Mouse (Mus musculus): ENCODE data around the gene Aoc3. TPM values are rescaled to one million over a fixed set of nuclear protein-coding genes. Genes with fewer than 3 reads are reported as not detected.
"Not testable (repeated sequence)": the region's sequence is repeated elsewhere in the genome, so short reads cannot be mapped to it uniquely, and the experiment has no call there.

The Aoc3 gene
- polyA plus RNA-seq, 2 experiments = 1.0 to 3.1 TPM

GRCm38 (mm10) chr11:101364531-101364931, 34.1 kb downstream of the Aoc3 start:
- Histone ChIP-seq H3K4me3 (replicated peaks; ENCODE audit: low read length) (no peak overlapping the region), H3K27me3 (ENCODE audit: control insufficient read depth, insufficient read depth, low read length) (no peaks in the 10 kb centered on the region), H3K4me1 (ENCODE audit: control insufficient read depth, insufficient read depth, low read length) (no peaks in the 10 kb centered on the region), H3K9ac (ENCODE audit: low read depth, low read length, severe bottlenecking) (no peak overlapping the region), H3K9me3 (ENCODE audit: control insufficient read depth, low read length) (no peaks in the 10 kb centered on the region), H3K36me3 (ENCODE audit: control insufficient read depth, insufficient read depth, low read length) (no peaks in the 10 kb centered on the region), H3K4me2 (replicated peaks; ENCODE audit: low read depth, low read length, severe bottlenecking) (no peak overlapping the region), H3K27ac (replicated peaks; ENCODE audit: low read depth, low read length) (no peak overlapping the region)
- WGBS = 64% methylated on average over 5 of the region's 5 CpGs
- ATAC-seq (ENCODE audit: low FRiP score, low read depth) (no peak), DNase-seq (ENCODE audit: low spot score) (no peak)
- TF ChIP-seq POLR2A (IDR thresholded peaks at IDR 0.05; ENCODE audit: borderline replicate concordance, extremely low read depth, insufficient read depth, insufficient read length) = no peak

- DNase-seq (ENCODE audit: low spot score) = no peak
- no peaks in the 10 kb centered on the region for H3K4me1 ChIP-seq (ENCODE audit: control insufficient read depth, insufficient read depth, low read length)
- H3K27me3 ChIP-seq (ENCODE audit: control insufficient read depth, insufficient read depth, low read length) = no peaks in the 10 kb centered on the region
- no peak within 1 kb of the TSS for H3K4me2 ChIP-seq (replicated peaks; ENCODE audit: low read depth, low read length, severe bottlenecking)
- no peak within 1 kb of the TSS for H3K9ac ChIP-seq (ENCODE audit: low read depth, low read length, severe bottlenecking)
- H3K4me3 ChIP-seq (replicated peaks; ENCODE audit: low read length) = no peak within 1 kb of the TSS
- no peaks in the 10 kb centered on the region for H3K9me3 ChIP-seq (ENCODE audit: control insufficient read depth, low read length)
- 88% methylated on average over 8 of the region's 8 CpGs for WGBS
- ATAC-seq (ENCODE audit: low FRiP score, low read depth) = no peak
- no peak for TF ChIP-seq POLR2A (IDR thresholded peaks at IDR 0.05; ENCODE audit: borderline replicate concordance, extremely low read depth, insufficient read depth, insufficient read length)
- no peaks in the 10 kb centered on the region for H3K36me3 ChIP-seq (ENCODE audit: control insufficient read depth, insufficient read depth, low read length)
- no peak within 1 kb of the TSS for H3K27ac ChIP-seq (replicated peaks; ENCODE audit: low read depth, low read length)
Observed at GRCm38 (mm10) chr11:101367326-101367935, 37.0 kb downstream of the Aoc3 start, which contains the start of gene G6pc. TSS of gene G6pc (plus strand) at chr11:101367561.

GRCm38 (mm10) chr11:101370141-101370540, 39.7 kb downstream of the Aoc3 start:
- Histone ChIP-seq H3K36me3 (ENCODE audit: control insufficient read depth, insufficient read depth, low read length) (no peaks in the 10 kb centered on the region), H3K27me3 (ENCODE audit: control insufficient read depth, insufficient read depth, low read length) (no peaks in the 10 kb centered on the region), H3K27ac (replicated peaks; ENCODE audit: low read depth, low read length) (no peak overlapping the region), H3K9ac (ENCODE audit: low read depth, low read length, severe bottlenecking) (no peak overlapping the region), H3K4me3 (replicated peaks; ENCODE audit: low read length) (no peak overlapping the region), H3K4me1 (ENCODE audit: control insufficient read depth, insufficient read depth, low read length) (no peaks in the 10 kb centered on the region), H3K9me3 (ENCODE audit: control insufficient read depth, low read length) (no peaks in the 10 kb centered on the region), H3K4me2 (replicated peaks; ENCODE audit: low read depth, low read length, severe bottlenecking) (no peak overlapping the region)
- no peak for ATAC-seq (ENCODE audit: low FRiP score, low read depth)
- WGBS = 75% methylated on average over 5 of the region's 5 CpGs
- TF ChIP-seq POLR2A (IDR thresholded peaks at IDR 0.05; ENCODE audit: borderline replicate concordance, extremely low read depth, insufficient read depth, insufficient read length) = no peak
- no peak for DNase-seq (ENCODE audit: low spot score)

- Histone ChIP-seq H3K36me3 (ENCODE audit: control insufficient read depth, insufficient read depth, low read length) (no peaks in the 10 kb centered on the region), H3K9me3 (ENCODE audit: control insufficient read depth, low read length) (no peaks in the 10 kb centered on the region), H3K4me3 (replicated peaks; ENCODE audit: low read length) (no peak overlapping the region), H3K4me2 (replicated peaks; ENCODE audit: low read depth, low read length, severe bottlenecking) (no peak overlapping the region), H3K27ac (replicated peaks; ENCODE audit: low read depth, low read length) (no peak overlapping the region), H3K9ac (ENCODE audit: low read depth, low read length, severe bottlenecking) (no peak overlapping the region), H3K4me1 (ENCODE audit: control insufficient read depth, insufficient read depth, low read length) (no peaks in the 10 kb centered on the region), H3K27me3 (ENCODE audit: control insufficient read depth, insufficient read depth, low read length) (no peaks in the 10 kb centered on the region)
- 61% methylated on average over 7 of the region's 7 CpGs for WGBS
- TF ChIP-seq POLR2A (IDR thresholded peaks at IDR 0.05; ENCODE audit: borderline replicate concordance, extremely low read depth, insufficient read depth, insufficient read length) = no peak
- ATAC-seq (ENCODE audit: low FRiP score, low read depth) = no peak
- DNase-seq (ENCODE audit: low spot score) = no peak
Observed at GRCm38 (mm10) chr11:101374421-101374938, 44.1 kb downstream of the Aoc3 start.

GRCm38 (mm10) chr11:101378196-101378595, 47.8 kb downstream of the Aoc3 start:
- H3K36me3 ChIP-seq (ENCODE audit: control insufficient read depth, insufficient read depth, low read length); H3K4me1 ChIP-seq (ENCODE audit: control insufficient read depth, insufficient read depth, low read length); H3K4me2 ChIP-seq (replicated peaks; ENCODE audit: low read depth, low read length, severe bottlenecking); ATAC-seq (ENCODE audit: low FRiP score, low read depth); H3K9ac ChIP-seq (ENCODE audit: low read depth, low read length, severe bottlenecking); H3K27me3 ChIP-seq (ENCODE audit: control insufficient read depth, insufficient read depth, low read length); H3K4me3 ChIP-seq (replicated peaks; ENCODE audit: low read length); H3K27ac ChIP-seq (replicated peaks; ENCODE audit: low read depth, low read length); DNase-seq (ENCODE audit: low spot score); H3K9me3 ChIP-seq (ENCODE audit: control insufficient read depth, low read length): not testable (repeated sequence)
- 92% methylated on average over 8 of the region's 8 CpGs for WGBS
